Mouse (Mus musculus) layer of hippocampus, adult 11-12 months (tissue): ENCODE measurements around the gene Ripk4.

Experiments
- DNase-seq: peaks from one replicate; pipeline ENCODE4 v3.0.0; 2022; ENCODE audit warnings: low spot score

Gene Ripk4

DNA sequence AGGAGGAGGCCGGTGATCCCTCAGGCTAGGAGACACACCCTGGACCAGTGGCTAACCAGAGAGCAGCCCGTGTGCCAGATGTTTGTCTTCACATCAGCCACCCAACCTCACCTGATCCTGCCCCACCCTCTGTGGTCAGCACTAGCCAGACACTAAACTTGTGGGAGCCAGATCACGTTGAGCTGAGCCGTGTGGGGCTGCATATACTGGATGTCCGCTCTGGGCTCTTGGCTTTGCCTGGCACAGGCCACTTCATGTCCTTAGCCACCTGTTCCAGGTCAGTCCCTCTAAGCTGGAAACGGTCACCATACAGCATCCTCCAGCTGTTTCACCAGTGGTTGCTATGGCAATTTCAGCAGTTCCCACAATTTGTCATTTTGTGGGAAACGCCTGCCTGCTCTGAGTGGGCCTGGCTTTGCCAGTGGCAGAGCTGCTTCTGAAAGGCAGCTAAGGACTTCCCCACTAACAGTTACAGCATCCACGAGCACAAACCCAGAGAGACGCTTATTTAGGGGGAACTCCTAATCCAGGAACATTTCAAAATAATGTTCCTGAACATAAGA lies 28.7 kb downstream of the Ripk4 start:
- DNase-seq = no peak

DNA sequence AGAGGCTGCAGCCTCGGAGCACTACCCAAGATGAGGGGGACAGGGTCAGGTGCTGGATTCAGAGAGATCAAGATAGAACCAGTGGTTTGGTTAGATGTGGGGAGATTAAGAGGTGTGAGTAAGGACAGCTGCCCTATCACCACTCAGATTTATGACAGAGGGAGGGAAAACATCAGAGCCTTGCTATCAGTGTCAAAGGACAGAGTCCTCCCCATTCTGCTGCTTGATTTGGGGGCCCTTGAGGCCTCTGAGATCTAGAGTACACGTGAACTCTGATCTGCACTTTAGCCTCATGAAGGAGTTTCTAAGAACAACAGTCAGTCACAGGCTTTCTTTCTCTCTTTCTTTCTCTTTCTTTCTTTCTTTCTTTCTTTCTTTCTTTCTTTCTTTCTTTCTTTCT lies 30.0 kb downstream of the Ripk4 start:
- no peak for DNase-seq

DNA sequence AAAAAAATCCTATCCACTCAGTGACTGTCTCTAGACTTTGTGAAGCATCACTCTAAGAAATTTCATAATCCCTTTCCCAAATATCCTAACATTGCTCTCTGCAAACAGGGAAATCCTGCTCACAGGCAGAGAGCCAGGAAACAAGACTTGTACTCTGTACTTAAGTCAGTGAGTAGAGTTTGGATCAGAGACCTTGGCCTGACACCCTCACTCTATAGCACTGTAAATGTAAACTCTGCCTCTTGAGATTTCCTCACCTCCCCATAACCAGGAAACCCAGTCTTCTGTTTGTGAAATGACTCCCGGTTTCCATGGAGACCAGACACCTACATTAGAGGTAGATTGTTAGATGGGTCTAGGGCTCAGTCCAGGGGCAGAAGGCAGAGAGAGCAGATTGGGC lies 33.3 kb downstream of the Ripk4 start:
- DNase-seq = no peak

DNA sequence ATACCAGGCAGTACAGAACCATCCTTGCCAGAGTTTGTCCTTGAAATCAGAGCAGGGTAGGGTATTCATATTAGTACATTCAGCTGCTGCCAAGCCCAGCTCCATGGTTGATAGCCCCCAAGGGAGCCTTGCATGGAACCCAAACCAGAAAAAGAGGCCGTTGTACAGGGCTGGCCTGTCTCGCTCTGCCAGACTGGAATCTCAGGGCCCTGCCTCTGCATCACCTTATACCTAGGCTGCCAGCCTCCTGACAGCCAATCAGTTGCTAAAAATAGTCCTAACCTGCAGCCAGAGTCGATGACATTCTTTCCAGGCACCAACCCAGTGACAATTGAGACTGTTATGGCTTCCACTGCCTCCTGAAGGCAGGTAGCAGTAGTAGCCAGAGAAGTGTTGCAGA lies 37.2 kb downstream of the Ripk4 start:
- no peak for DNase-seq

DNA sequence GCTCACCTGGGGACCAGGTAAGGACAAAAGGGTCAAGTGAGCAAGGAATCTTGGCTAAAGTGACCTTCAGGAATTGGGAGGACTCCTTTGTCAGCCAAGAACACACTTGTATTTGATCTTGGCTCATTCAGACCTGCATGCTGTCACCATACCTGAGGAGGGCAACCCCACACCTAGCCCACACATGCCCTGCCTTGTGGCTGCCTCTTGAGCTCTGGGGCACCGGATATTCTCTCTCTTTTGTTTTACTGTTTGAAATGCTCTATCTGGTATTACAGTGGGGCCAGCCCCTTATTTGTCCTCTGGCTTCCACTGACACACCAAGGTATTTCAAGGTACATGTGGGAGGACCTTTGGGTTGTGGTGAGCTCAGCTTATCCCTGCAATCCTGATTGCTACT lies 43.5 kb downstream of the Ripk4 start:
- no peak for DNase-seq

DNA sequence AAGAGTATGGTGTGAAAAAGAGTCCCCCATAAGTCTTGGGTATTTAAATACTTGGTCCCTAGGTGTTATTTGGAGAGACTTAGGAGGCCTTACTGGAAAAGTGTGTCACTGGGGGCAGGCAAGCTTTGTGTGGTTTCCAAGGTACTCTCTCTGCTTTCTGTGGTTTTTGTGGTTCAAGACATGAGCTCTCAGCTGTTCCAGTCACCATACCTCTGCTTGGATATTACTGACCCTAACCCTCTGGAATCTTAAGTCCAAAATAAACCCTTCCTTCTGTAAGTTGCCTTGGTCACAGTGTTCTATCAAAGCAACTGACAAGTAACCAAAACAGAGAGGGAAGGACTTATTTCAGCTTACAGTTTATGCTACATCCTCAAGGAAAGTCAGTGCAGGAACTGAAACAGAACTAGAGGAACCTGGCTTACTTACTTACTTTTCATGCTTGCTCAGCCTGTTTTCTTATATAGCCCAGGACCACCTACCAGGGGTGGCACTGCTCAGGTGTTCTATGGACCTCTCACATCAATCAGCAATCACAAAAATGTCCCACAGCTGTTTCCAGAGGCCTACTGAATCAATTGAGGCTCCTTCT lies 44.1 kb downstream of the Ripk4 start:
- DNase-seq = no peak

DNA sequence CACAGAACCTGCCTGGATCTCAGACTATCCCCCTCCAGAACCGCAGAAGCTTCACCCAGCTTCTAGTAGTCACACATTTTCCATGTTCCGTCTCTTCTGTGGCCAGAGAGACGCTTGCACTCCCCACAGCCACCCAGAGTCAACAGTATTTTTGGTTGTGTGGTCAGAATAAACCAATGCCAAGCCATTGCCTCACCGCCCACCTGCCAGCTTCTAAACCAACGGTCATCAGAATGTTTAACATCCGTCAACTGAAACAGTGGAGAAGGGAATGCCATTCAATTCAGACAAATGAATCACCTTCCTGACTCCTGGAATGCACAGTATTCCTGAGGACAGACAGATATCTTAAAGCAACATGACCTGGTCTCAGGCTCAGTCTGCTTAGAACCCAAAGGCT lies 47.0 kb downstream of the Ripk4 start:
- DNase-seq = no peak

DNA sequence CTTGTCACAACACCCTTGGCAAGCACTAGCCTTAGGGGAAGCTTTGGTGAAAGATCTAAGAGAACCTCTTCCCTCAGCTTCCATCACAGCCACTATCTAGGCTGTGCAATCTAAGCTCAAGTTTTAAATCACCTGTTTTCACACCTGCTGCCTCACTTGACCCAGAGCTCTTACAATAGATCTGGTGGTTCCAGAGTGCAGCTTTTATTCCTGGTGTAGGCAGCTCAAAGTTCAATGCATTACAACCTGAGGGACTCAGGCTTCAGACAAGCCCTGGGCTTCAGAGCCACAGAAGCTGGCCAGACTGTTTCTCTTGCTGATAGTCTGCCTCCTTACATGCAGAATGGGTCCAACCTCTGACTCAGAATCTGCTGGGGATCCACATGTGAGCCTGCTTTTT lies 51.5 kb downstream of the Ripk4 start:
- no peak for DNase-seq

DNA sequence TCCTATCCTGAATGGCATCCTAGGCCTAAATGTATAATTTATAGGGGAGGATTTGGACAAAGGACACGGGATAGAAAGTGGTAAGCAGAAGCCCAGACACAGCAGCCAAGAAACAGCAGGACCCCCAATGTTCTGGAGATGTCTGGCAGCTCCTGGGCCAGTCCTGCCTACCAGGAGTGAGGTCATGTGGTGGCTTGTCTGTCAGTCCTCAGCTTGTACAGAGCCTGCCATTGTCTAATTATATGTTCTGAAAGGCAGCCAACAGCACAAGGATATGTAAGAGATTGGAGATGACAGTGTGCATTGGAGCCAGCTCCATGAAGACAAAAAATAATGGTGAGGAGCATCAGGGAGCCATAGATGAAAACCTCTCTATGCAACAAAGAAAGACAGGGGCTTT lies 61.7 kb downstream of the Ripk4 start:
- DNase-seq = peak; percentile 8

DNA sequence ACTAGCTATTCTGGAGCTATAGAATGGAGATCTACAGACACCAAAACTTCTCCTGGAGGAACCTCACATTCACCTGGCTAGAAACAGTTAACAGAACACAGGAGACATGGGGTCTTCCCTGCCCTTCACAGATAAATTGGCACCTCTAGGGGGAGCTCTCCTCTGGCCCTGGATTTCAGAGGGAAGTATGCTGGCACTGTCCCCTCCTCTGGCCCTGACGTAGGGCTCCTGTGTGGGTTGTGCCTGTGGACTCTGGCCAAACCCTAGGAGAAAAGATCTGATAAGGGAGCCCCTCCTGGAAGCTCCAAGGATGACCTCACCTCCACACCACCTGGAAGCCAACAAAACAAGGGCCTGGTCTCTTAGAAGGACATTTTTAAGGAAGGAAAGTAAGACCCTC lies 65.8 kb downstream of the Ripk4 start:
- peak; percentile 43 for DNase-seq

DNA sequence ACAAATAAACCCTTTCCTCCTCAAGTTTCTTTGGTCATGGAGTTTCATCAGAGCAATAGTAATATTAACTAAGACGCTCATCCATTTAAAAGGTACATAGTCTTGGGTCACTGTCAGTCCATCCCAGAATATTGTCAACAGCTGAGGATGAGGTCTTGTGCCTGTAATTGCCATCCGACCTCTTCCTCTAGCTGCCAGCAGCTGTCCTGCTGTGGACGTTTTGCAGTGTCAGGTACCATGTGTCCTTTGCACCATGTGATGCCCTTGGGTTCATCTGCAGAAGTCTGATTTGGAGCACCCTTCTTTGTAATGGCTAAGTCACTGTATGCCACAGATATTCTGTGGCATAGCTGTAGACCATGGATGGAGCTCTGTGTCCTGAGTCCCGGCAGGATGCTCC lies 67.9 kb downstream of the Ripk4 start:
- DNase-seq = no peak
